In the genomic region with DNA sequence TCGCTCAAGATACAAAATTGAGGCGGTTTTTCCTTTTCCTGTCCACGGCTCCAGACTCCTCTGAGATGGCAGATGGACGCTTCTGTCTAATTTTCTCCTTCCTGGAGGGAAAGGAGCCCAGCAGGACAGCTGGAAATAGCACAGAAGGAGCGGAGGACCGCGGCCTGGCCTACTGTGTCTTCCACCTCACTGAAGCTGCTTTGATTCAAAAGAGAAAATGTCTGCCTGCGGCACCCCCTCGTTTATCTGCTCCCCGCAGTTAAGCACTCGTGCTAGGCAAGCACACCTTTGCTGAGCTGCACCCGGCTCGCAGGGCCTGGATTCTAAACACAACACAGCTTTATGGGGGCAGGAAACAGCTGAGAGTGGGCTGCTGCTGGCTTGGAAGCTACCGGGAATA, we compare ENCODE assay signal across 10 mouse cellular contexts. TPM values are rescaled to one million over a fixed set of nuclear protein-coding genes. Genes with fewer than 3 reads are reported as not detected.
DNase-seq lines count a peak whose midpoint lies in the region; ATAC-seq and TF ChIP-seq lines count a peak whose summit lies in the region.
"Had no signal": no experiment of that assay in that cellular context is flagged by ENCODE, and none has a peak within 500 bp of the region (broad histone marks: within the 10 kb centered on the region; RNA-seq: fewer than 3 reads in every experiment).

No protein-coding gene starts in this region.

- peak overlapping the region; percentile 35 for H3K9ac ChIP-seq in forebrain, postnatal 0 days
- H3K9ac ChIP-seq in midbrain, embryonic 16.5 days (ENCODE audit: low read depth, low read length), result peak overlapping the region; percentile 47; the same call in 1 of the 2 replicates

- H3K27me3 ChIP-seq in forebrain, postnatal 0 days (ENCODE audit: insufficient read depth, low read length), result no peaks in the 10 kb centered on the region
- no peaks in the 10 kb centered on the region for H3K27me3 ChIP-seq in midbrain, embryonic 16.5 days (ENCODE audit: control insufficient read depth, insufficient read depth, low read depth, low read length)

- no peak for ATAC-seq in forebrain, postnatal 0 days
- ATAC-seq in midbrain, embryonic 16.5 days, result no peak

- no peaks in the 10 kb centered on the region for H3K9me3 ChIP-seq in forebrain, postnatal 0 days (ENCODE audit: low read length)
- no peaks in the 10 kb centered on the region for H3K9me3 ChIP-seq in midbrain, embryonic 16.5 days (replicated peaks; ENCODE audit: control insufficient read depth, low read length, poor library complexity, severe bottlenecking)

- H3K36me3 ChIP-seq in forebrain, postnatal 0 days (ENCODE audit: insufficient read depth), result no peaks in the 10 kb centered on the region
- no peaks in the 10 kb centered on the region for H3K36me3 ChIP-seq in midbrain, embryonic 16.5 days (ENCODE audit: control insufficient read depth, insufficient read depth, low read length)

- WGBS in forebrain, postnatal 0 days, result 35% methylated on average over 14 of the region's 14 CpGs
- WGBS in midbrain, embryonic 16.5 days, result 49% methylated on average over 14 of the region's 14 CpGs

- H3K4me1 ChIP-seq in forebrain, postnatal 0 days (ENCODE audit: insufficient read depth), result peaks cover 14% of the 10 kb centered on the region
- H3K4me1 ChIP-seq in midbrain, embryonic 16.5 days (ENCODE audit: control insufficient read depth, insufficient read depth, low read length), result peaks cover 9% of the 10 kb centered on the region; the same call in 1 of the 2 replicates

- 0 out of 2 replicates have a peak overlapping the region, but pooled peaks have one; percentile 13 for H3K4me2 ChIP-seq in forebrain, postnatal 0 days (ENCODE audit: low read depth)
- no peak overlapping the region for H3K4me2 ChIP-seq in midbrain, embryonic 16.5 days (ENCODE audit: low read length)

- peak overlapping the region; percentile 70 for H3K27ac ChIP-seq in forebrain, postnatal 0 days (ENCODE audit: low read depth, low read length)
- peak overlapping the region; percentile 68 for H3K27ac ChIP-seq in midbrain, embryonic 16.5 days (ENCODE audit: low read length)

- no peak overlapping the region for H3K4me3 ChIP-seq in forebrain, postnatal 0 days (ENCODE audit: low read depth, low read length)
- H3K4me3 ChIP-seq in midbrain, embryonic 16.5 days (ENCODE audit: low read depth, low read length), result no peak overlapping the region
- H3K4me3 ChIP-seq: megakaryocyte, embryonic 14.5 days had no signal

- no peak for TF ChIP-seq CTCF in forebrain, postnatal 0 days (IDR thresholded peaks at IDR 0.05; ENCODE audit: low read depth)

- DNase-seq in layer of hippocampus, adult 9-11 months, result peak; percentile 52
- DNase-seq in layer of hippocampus, adult 11-12 months (ENCODE audit: low spot score), result no peak
- DNase-seq in cerebellum, postnatal 10 days, result peak; percentile 83 to 89
- peak; percentile 42 for DNase-seq in forebrain, postnatal 0 days
- DNase-seq in ovary, postnatal 14 days (ENCODE audit: low spot score), result no peak
- DNase-seq in thymus, postnatal 36 days, result no peak
- no peak for DNase-seq in thymus, postnatal 14 days
- DNase-seq: kidney, postnatal 14 days had no signal

RNA-seq across cellular contexts. Expression of gene Eno1, which starts 21.9 kb away (rescaled TPM):
- 283 and 328 TPM in 2 replicates for total RNA-seq in forebrain, postnatal 0 days (2014; rRNA removed)
- 856 and 963 TPM in 2 replicates for polyA plus RNA-seq in forebrain, postnatal 0 days (2015; fragmentation: Nextera tagmentation; extraction: Ambion mirVana)
- 1,096 and 1,142 TPM in 2 replicates for polyA plus RNA-seq in midbrain, embryonic 16.5 days (2015; fragmentation: Nextera tagmentation; extraction: Ambion mirVana)

RNA-seq across cellular contexts. Expression of gene Rere, which starts 23.1 kb away (rescaled TPM):
- 30.5 and 31.3 TPM in 2 replicates for total RNA-seq in forebrain, postnatal 0 days (2014; rRNA removed)
- polyA plus RNA-seq in forebrain, postnatal 0 days (2015; fragmentation: Nextera tagmentation; extraction: Ambion mirVana), result 14.8 and 18.9 TPM in 2 replicates
- polyA plus RNA-seq in midbrain, embryonic 16.5 days (2015; fragmentation: Nextera tagmentation; extraction: Ambion mirVana), result 29.0 and 31.2 TPM in 2 replicates

RNA-seq across cellular contexts. Expression of gene Car6, which starts 57.3 kb away (rescaled TPM):
- total RNA-seq in forebrain, postnatal 0 days (2014; rRNA removed), result not detected in 2 replicates
- not detected in 2 replicates for polyA plus RNA-seq in forebrain, postnatal 0 days (2015; fragmentation: Nextera tagmentation; extraction: Ambion mirVana)
- polyA plus RNA-seq in midbrain, embryonic 16.5 days (2015; fragmentation: Nextera tagmentation; extraction: Ambion mirVana), result not detected in 2 replicates

Comparison
In these comparisons a context has a peak if more than half of its experiments do, and no peak if none do; other contexts are left out.
1. DNase-seq: peak in layer of hippocampus, adult 9-11 months (single experiment), cerebellum, postnatal 10 days (2 of 2) and forebrain, postnatal 0 days (single experiment); none in layer of hippocampus, adult 11-12 months (single experiment), ovary, postnatal 14 days (single experiment), thymus, postnatal 36 days (0 of 2) and thymus, postnatal 14 days (single experiment).